Mouse (Mus musculus) heart, adult 2 months (tissue): ENCODE data around the gene Copa.

Source experiments
- CTCF ChIP-seq: fragments of 200-600 bp; IDR thresholded peaks from 2 replicates; pipeline ENCODE4 v1.8.1; 2022; ENCODE audit warnings: antibody characterized with exemption, mild to moderate bottlenecking, moderate library complexity
- EP300 ChIP-seq: fragments of 200-500 bp; IDR thresholded peaks from 2 replicates; pipeline ENCODE4 v1.6.1; 2011; ENCODE audit warnings: low read depth, low read length, control low read depth; ENCODE audit not compliant: insufficient read depth
- POLR2A ChIP-seq: fragments of 200-500 bp; IDR thresholded peaks from 2 replicates; pipeline ENCODE4 v1.6.1; 2011; ENCODE audit warnings: mild to moderate bottlenecking, low read depth, low read length, control low read depth; ENCODE audit not compliant: insufficient read depth

DNA sequence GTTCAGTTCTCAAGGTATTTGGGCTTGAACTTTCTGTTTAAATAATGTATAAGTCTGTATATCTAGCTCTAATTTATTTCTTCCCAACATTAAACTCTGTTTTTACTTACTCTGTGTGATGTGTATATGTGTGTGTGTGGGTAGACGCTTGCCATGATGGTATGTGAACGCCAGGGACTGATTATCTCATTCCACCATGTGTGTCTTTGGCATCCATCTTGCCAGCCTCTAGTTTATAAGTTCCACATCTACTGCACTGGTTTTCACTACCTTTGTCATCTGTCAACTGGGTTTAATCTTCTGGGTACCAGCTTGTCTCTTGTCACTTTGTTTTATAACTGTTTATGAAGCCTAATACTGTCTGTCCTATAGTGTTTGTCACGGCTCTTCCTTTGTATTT lies 73.2 kb downstream of the Copa start:
- TF ChIP-seq EP300 (no peak), CTCF (no peak), POLR2A (no peak)
